Mouse (Mus musculus): ENCODE measurements around the gene Clmn. TPM values are rescaled to one million over a fixed set of nuclear protein-coding genes. Genes with fewer than 3 reads are reported as not detected.

Gene Clmn
- total RNA-seq, 2 experiments from 2014 or later, result 1.5 to 1.8 TPM

DNA sequence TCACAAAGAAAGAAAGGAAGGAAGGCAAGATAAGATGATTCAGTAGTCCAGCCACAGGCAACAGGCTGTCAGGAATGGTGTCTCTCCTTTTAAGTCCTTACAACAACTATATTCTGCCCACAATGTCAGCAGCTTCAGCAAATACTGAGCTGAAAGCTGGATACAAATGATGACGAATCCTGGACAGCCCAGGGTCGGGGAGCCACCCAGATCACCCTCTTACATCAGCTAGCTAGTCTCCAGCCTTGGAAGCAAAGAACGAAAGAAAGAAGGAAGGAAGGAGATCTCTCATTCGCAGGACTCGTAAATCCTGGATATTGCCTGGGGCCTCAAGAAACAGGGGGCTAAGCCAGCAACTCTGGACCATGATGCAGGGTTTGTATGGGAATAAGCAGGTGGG is 44.8 kb downstream of the Clmn start:
- intact Hi-C loops (cut with DNase I), result no loop called here
- no peak for DNase-seq

DNA sequence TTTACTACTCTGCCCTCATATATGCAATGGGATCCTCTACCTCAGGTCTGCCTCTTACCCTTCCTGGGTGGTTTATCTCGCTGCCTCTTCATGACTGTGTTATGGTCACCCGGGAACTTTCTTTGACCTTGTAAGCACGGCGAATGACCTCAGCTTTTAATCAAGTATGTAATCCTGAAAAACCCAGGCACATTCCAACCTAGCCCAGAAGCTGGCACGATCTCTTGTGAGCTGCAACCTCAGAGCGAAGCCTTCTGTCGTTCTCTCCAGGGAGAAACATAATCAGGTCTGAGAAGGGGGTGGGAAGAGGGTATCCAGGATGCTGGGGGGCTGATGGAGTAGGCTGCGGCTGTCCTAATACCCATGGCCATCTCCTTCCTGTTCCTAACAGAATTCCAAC is 45.8 kb downstream of the Clmn start:
- intact Hi-C loops (cut with DNase I), result no loop called here

DNA sequence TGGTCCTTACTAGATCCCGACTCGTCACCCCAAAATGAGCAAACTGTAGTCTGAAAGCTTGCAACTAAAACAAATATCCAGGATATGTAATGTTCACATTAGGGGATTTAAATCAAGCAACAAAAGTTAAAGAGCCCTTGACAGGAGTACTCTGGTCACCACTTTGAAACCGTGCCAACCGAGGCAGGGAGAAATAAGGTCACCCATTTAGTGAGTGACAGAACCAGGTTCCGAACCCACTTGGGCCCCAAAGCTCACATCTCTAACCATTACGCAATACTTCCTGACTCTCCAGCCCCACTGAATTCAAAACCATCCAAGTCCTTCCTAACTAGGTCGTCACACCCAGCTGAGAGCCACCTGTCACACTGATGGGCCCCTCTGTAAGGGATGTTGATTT is 46.8 kb downstream of the Clmn start:
- intact Hi-C loops (cut with DNase I), result no loop called here
- DNase-seq, result no peak

More for the DNA sequence above, 45.8 kb downstream of the Clmn start:
- peak in 1 of 2 experiments; percentile 20 for DNase-seq

- peak; percentile 63 to 75 for DNase-seq
- intact Hi-C loops (cut with DNase I), result no loop called here
Observed at GRCm38 (mm10) chr12:104817172-104817866, 47.6 kb downstream of the Clmn start.

- intact Hi-C loops (cut with DNase I), result loop anchor here (5.0 kb wide), 1 partner anchor 42 kb away; no protein-coding TSS in a partner anchor
- no peak for DNase-seq
Observed at GRCm38 (mm10) chr12:104814291-104814690, 50.6 kb downstream of the Clmn start.

DNA sequence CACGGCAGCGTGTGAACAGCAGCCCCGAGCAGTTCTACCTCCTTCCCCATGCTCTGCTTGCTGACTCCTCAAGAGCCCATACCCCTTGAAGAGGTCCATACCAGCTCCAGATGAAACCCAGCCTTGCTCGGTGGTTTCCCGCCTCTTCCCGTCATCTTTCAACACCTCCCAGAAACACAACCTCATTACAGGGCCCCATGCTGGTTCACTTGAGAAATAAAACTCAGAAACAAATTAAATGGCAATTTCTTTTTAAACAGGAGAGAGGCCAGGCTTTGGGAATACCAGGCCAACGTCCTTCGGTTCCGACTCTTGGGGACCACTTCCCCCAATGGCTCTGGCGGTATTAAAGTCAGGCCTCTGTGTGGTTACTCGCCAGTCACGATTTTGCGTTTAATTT is 51.1 kb downstream of the Clmn start:
- no peak for DNase-seq
- intact Hi-C loops (cut with DNase I), result loop anchor here (5.0 kb wide), 1 partner anchor 41 kb away; no protein-coding TSS in a partner anchor

GRCm38 (mm10) chr12:104812711-104813110 is 52.2 kb downstream of the Clmn start:
- intact Hi-C loops (cut with DNase I), result loop anchor here (5.0 kb wide), 1 partner anchor 40 kb away; no protein-coding TSS in a partner anchor
- peak; percentile 21 to 31 for DNase-seq

DNA sequence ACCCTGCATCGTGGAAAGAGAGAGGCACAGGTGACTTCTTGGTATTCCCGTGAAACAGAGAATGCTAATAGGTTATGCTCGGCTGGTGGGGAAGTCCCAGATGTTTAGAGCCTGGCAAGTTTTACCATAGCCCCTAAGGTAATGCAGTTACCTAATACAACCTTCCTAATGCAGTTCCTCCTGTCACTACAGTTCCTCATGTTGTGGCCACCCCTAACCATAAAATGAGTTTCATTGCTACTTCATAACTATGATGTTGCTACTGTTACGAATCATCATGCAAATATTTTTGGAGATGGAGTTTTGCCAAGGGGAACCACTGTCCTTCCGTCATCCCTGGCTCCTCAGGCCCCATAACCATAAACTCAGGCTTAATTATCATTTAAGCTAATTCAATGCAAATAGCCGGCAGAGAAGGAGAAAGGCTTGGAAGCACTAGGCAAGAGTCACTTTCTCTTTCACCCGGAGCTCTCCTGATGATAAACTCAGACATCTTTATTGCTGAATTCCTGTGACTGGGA is 53.9 kb downstream of the Clmn start:
- no peak for DNase-seq
- intact Hi-C loops (cut with DNase I), result loop anchor here (5.0 kb wide), 1 partner anchor 39 kb away; no protein-coding TSS in a partner anchor

DNA sequence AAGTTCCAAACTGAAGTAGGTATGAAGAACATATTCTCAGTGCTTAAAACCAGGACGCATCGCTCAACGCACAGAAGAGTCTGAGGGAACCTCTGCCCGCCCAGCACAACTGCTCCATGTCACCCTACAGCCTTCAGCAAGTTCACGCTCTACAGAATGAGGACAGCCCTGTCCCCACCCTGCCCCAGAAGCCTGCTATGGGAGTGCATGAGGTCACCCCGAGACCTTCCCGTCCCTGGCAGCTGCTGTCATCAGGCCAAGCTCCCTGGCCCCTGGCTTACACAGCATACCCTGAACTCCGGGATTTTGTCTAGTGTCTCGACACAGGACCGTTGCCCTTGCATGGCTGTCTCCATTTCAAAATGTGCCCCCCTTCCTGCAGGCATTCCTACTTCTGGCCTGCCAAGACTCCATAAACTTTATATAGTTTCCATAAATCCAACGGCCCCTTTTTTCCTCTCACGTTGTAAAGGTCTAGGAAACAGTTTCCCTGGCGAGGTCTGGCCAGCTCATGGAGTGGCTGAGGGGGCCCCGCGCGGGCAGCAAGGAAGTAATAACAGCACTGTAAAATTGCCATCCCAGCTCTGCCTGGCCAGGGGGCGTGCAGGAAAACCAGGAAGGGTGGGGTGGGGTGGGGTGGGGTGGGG is 56.3 kb downstream of the Clmn start:
- intact Hi-C loops (cut with DNase I), result no loop called here
- peak in 1 of 2 experiments; percentile 39 for DNase-seq

- intact Hi-C loops (cut with DNase I), result no loop called here
Observed at GRCm38 (mm10) chr12:104806680-104807375, 58.0 kb downstream of the Clmn start.

GRCm38 (mm10) chr12:104801494-104802260 is 63.2 kb downstream of the Clmn start:
- intact Hi-C loops (cut with DNase I), result no loop called here
- no peak for DNase-seq

More at GRCm38 (mm10) chr12:104806680-104807375, 58.0 kb downstream of the Clmn start:
- no peak for DNase-seq

DNA sequence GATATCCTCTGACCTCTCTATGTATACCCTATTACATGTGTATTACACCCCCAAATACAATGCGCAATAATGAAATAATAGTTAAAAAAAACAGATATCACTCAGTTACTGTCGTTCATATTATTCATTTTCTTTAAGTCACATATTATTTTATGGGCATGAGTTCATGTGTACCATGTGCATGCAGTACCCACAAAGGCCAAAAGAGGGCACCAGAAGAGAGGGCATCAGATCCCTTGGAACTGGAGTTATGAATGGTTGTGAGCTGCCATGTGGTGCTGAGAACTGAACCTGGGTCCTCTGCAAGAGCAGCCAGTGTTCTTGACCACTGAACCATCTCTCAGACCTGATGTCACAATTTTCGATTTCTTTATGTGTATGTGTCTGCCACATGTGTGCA is 65.5 kb downstream of the Clmn start:
- DNase-seq, result no peak
- intact Hi-C loops (cut with DNase I), result no loop called here

DNA sequence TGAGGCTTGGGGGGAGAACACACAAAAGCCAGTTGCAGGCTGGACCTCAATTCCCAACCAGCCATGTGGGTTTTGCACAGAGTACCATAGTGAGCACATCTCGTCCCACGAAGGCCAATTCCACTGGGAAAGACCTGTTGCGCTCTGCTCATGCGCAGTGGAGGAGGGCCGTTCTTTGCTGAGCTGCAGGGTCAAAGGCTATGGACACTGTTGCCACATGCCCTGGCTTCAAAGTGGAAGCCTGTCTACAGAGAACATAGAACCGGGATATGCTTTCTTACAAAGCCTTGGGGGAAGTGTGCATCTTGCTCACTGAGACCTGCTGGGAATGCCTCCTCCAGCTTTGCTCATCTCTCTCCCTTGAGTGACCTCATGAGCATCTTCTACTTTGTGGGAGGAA is 67.0 kb downstream of the Clmn start:
- intact Hi-C loops (cut with DNase I), result no loop called here
- DNase-seq, result no peak

DNA sequence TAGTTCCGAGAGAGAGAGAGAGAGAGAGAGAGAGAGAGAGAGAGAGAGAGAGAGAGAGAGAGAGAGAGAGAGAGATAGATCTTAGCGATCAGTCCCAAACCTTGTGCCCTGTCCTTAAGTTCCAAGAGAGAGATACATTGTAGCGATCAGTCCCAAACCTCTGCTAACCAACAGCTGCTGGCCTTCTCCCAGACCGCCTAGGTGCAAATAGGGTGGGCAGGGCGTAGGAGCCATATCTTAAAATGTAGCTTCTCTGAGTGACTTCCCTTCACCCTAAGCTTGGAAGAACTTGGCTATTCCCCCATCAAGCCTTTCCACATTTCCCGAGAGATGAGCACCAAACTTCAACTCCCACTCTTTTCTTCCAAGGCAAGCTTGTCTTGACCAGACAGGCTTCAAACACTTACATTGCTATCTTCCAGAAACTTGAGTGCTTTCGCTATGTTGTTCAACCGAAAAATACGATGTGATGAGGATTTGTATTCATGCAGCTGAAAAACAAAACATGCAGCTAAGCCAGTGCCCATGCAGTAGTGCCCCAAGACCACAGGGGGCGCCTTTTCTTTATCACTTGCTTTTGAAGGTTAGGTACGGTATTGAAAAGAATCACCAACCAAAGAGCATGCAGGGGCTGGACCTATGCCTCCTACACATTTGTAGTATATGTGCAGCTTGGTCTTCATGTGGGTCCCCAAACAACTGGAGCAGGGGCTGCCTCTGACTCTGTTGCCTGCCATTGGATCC is 68.1 kb downstream of the Clmn start:
- no peak for DNase-seq
- intact Hi-C loops (cut with DNase I), result no loop called here

DNA sequence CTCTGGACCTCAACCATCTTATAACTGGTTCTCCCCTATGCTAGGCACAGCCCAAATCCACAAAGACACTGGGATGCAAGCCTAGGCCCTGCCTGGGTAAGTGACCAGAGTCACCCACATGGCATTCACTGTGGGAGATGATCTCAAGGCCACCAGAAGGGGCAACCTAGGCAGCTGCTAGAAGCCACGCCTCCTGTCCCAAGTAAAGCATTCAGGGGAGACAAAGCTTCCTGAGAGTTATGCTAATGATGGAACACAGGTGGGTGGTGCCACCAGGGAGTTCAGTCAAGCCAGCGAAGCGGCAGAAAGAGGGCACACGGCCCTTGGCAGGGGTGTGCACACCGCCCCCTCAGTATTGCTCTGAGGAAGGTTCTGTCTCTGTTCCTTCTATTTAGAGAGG is 69.9 kb downstream of the Clmn start:
- intact Hi-C loops (cut with DNase I), result no loop called here
- DNase-seq, result no peak

- no peak for DNase-seq
- intact Hi-C loops (cut with DNase I), result no loop called here
Observed at GRCm38 (mm10) chr12:104793486-104793885, 71.4 kb downstream of the Clmn start.

DNA sequence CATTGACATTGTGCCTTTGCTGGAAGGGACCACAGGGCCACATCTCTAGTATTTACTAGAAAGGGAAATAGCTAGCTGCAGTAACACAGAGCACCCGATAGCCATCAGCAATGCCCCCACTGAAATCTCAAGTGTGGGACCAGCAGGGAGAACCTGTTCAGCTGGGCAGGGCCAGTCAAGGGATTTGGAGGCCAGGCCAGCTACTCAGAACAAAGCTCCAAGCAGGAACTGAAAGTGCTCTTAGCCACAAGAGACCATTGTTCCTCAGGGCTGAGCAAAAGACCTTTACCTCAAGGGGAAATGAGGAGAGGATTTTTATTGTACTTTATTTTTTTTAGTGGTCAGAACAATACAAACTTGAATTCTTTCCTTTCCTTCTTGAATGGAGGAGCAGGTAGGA is 87.3 kb downstream of the Clmn start:
- DNase-seq, result no peak
- intact Hi-C loops (cut with DNase I), result no loop called here

- DNase-seq, result peak; percentile 41 to 45
- intact Hi-C loops (cut with DNase I), result loop anchor here (1.0 to 5.0 kb wide), 3 partner anchors 40 to 167 kb away; no protein-coding TSS in a partner anchor
Observed at GRCm38 (mm10) chr12:104771941-104772340, 92.9 kb downstream of the Clmn start.

DNA sequence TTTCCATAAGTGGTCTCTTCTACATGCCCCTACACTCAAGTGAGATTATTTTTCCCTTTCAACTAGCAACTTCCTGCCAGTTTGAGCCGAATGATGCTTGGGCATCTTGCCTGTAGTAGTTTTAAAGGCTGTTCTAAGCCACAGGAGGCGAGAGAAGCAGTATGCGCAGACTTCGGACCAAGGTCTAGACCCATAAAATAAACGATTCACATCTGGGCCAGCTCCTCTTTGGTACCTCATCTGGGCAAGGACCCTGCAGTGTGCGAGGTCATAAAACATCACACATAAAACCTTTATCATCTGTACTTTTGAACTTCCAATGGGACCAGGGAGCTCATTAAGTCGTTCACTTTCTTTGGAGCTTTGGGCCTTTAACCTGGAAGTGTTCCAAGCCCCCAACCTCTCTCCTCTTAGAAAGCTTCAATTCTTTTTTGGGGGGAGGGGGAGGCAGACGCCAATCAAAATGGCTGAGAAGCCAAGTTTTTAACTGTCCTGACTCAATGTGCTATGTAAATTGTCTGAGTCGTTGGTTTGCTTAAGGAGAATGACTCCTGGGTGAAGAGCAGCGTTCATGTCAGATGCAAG is 95.6 kb downstream of the Clmn start:
- intact Hi-C loops (cut with DNase I), result no loop called here
- DNase-seq, result no peak

Data from heart, postnatal 10 days (tissue).